Mouse (Mus musculus): ENCODE measurements at regions not wholly inside any gene's neighbourhood (a gene's known extent, or its start where the extent isn't known, plus 50 kb on each side); places are given as distances from the start of the nearest gene placed in this dataset.

DNA sequence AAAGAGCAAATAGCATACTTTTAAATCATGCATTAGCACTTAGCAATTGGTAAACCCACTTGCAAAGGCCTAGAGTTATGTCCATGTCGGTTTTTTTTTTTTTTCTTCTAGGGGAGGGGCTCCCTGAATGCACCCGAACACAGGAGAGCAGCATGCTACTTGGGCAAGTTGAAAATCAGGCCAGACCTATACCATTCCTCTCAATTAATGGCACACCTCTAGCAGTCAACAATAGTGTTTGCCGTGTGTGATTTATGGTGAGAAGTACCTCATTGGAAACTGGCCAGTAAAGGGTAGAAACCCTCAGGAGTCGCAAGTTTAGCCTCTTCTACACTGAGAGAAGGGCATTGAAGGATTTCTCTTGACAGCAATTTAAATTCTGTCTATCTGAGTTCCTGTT, 1421.0 kb upstream of the Tenm3 start:
- no peaks in the 10 kb centered on the region for H3K36me3 ChIP-seq (ENCODE audit: control insufficient read depth, insufficient read depth, low read length)
- H3K4me3 ChIP-seq (replicated peaks; ENCODE audit: low read length), result no peak overlapping the region
- 37% methylated on average over 4 of the region's 4 CpGs for WGBS
- no peak for DNase-seq (ENCODE audit: low spot score)
- TF ChIP-seq POLR2A (IDR thresholded peaks at IDR 0.05; ENCODE audit: borderline replicate concordance, extremely low read depth, insufficient read depth, insufficient read length), result no peak
- no peak for ATAC-seq (ENCODE audit: low FRiP score, low read depth)
- no peak overlapping the region for H3K9ac ChIP-seq (ENCODE audit: low read depth, low read length, severe bottlenecking)
- H3K4me1 ChIP-seq (ENCODE audit: control insufficient read depth, insufficient read depth, low read length), result no peaks in the 10 kb centered on the region
- H3K9me3 ChIP-seq (ENCODE audit: control insufficient read depth, low read length), result no peaks in the 10 kb centered on the region
- H3K4me2 ChIP-seq (replicated peaks; ENCODE audit: low read depth, low read length, severe bottlenecking), result no peak overlapping the region
- no peaks in the 10 kb centered on the region for H3K27me3 ChIP-seq (ENCODE audit: control insufficient read depth, insufficient read depth, low read length)
- H3K27ac ChIP-seq (replicated peaks; ENCODE audit: low read depth, low read length), result no peak overlapping the region

Data from limb, embryonic 14.5 days (tissue).